Mouse (Mus musculus): ENCODE measurements around the gene Nptx1. TPM values are rescaled to one million over a fixed set of nuclear protein-coding genes. Genes with fewer than 3 reads are reported as not detected.

Nptx1 gene
- polyA plus RNA-seq, 1 experiment from 2014 or later: 1.4 TPM

DNA sequence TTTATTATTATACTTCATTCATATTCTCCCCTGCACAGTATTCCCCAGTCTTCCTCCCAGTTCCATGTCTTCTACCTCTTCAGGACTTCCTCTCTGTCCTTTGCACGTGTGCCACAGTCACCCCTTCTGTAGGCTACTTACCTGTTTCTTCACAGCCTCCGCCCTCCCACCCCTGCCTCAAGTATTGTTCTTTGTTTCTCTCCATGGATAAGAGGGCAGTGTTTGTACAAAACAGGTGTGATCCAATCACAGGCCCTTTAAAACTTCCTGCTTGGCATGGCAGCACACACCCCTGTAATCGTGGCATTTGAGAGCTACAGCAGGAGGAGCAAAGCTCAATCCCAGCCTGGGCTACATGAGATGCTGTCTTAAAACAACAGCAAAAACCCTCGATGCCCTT, 54.0 kb downstream of the Nptx1 start:
- peaks cover 28% of the 10 kb centered on the region for H3K36me3 ChIP-seq (replicated peaks)
- 84% methylated on average over 4 of the region's 4 CpGs for WGBS
- no peak overlapping the region for H3K27ac ChIP-seq
- H3K4me3 ChIP-seq: 0 out of 2 replicates have a peak overlapping the region, but pooled peaks have one; percentile 88
- no peak for DNase-seq (ENCODE audit: extremely low spot score, low spot score)
- no peaks in the 10 kb centered on the region for H3K9me3 ChIP-seq
- H3K27me3 ChIP-seq (ENCODE audit: poor library complexity, severe bottlenecking): peaks cover 14% of the 10 kb centered on the region
- H3K4me1 ChIP-seq: peaks cover 31% of the 10 kb centered on the region

DNA sequence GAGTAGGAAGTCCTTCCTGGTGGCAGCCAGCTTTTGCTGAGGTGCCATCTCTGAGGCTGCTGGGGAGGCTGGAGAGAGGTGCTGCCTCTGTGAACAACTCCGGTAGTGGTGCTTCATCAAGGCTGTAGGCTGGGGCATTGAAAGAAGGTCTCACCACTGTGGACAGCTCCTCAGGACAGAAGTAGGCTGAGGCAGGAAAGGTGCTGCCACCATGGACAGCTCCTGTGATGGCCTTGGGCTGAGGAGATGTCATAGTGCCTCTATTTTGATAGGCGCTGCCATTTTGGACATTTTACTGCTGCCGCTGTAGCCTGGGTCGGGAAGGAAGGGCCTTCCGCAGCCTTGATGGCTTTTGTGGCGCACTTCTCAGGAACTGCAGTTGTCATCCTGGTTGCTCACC, 54.7 kb downstream of the Nptx1 start:
- no peak for DNase-seq (ENCODE audit: extremely low spot score, low spot score)
- H3K9me3 ChIP-seq: no peaks in the 10 kb centered on the region
- peaks cover 14% of the 10 kb centered on the region for H3K27me3 ChIP-seq (ENCODE audit: poor library complexity, severe bottlenecking)
- H3K27ac ChIP-seq: no peak overlapping the region
- 93% methylated on average over 6 of the region's 6 CpGs for WGBS
- peak overlapping the region; percentile 88 for H3K4me3 ChIP-seq
- H3K4me1 ChIP-seq: peaks cover 31% of the 10 kb centered on the region
- peaks cover 22% of the 10 kb centered on the region for H3K36me3 ChIP-seq (replicated peaks)

DNA sequence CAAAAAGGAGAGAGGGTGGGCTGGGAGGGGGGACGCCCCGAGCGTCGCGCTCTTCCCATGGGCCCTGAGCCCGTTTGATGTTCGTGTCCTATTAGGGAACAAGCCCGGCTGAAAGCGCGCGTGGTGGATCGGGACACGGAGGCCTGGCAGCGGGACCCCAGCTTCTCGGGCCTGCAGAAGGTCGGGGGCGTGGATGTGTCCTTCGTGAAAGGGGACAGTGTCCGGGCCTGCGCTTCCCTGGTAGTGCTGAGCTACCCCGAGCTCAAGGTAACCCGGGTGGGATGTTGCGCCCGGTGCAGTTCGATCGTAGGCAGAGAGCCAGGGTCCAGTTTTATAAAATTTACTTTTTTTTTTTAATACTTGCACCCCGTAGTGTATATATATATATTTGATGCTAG, 55.9 kb downstream of the Nptx1 start:
- Histone ChIP-seq H3K4me1 (peaks cover 31% of the 10 kb centered on the region), H3K36me3 (replicated peaks) (peaks cover 22% of the 10 kb centered on the region), H3K27me3 (ENCODE audit: poor library complexity, severe bottlenecking) (peaks cover 14% of the 10 kb centered on the region), H3K27ac (peak overlapping the region; percentile 95), H3K9me3 (no peaks in the 10 kb centered on the region), H3K4me3 (peak overlapping the region; percentile 88)
- DNase-seq (ENCODE audit: extremely low spot score, low spot score): no peak
- 7% methylated on average over 27 of the region's 27 CpGs for WGBS

GRCm38 (mm10) chr11:119490861-119491689, 56.5 kb downstream of the Nptx1 start, which contains the start of gene Endov:
Gene Endov (plus strand): TSS chr11:119491347.
- Histone ChIP-seq H3K4me1 (peaks cover 31% of the 10 kb centered on the region), H3K27ac (peak within 1 kb of the TSS; percentile 95), H3K9me3 (no peaks in the 10 kb centered on the region), H3K4me3 (peak within 1 kb of the TSS; percentile 88), H3K27me3 (ENCODE audit: poor library complexity, severe bottlenecking) (peaks cover 14% of the 10 kb centered on the region), H3K36me3 (replicated peaks) (peaks cover 22% of the 10 kb centered on the region)
- peak; percentile 99 for DNase-seq (ENCODE audit: extremely low spot score, low spot score)
- WGBS: under 1% methylated on average over 66 of the region's 66 CpGs

Other genes with a start within 250 kb of the Nptx1 start
- 511 and 516 TPM in 2 replicates for gene Eif4a3, start 247.7 kb downstream of the Nptx1 start, polyA plus RNA-seq (2016; fragmentation: Nextera tagmentation; extraction: Ambion mirVana)
- 0.04 TPM in 1 of 2 replicates, not detected in the other for gene Card14, start 240.0 kb downstream of the Nptx1 start, polyA plus RNA-seq (2016; fragmentation: Nextera tagmentation; extraction: Ambion mirVana)
- gene Sgsh, start 192.2 kb downstream of the Nptx1 start, polyA plus RNA-seq (2016; fragmentation: Nextera tagmentation; extraction: Ambion mirVana): 7.5 and 7.9 TPM in 2 replicates
- 9.6 and 10.6 TPM in 2 replicates for gene Slc26a11, start 192.2 kb downstream of the Nptx1 start, polyA plus RNA-seq (2016; fragmentation: Nextera tagmentation; extraction: Ambion mirVana)
- 1.4 and 1.5 TPM in 2 replicates for gene Rnf213, start 154.7 kb downstream of the Nptx1 start, polyA plus RNA-seq (2016; fragmentation: Nextera tagmentation; extraction: Ambion mirVana)
- gene Endov, start 56.4 kb downstream of the Nptx1 start, polyA plus RNA-seq (2016; fragmentation: Nextera tagmentation; extraction: Ambion mirVana): 24.0 and 24.5 TPM in 2 replicates
- gene Rptor, start 55.2 kb upstream of the Nptx1 start, polyA plus RNA-seq (2016; fragmentation: Nextera tagmentation; extraction: Ambion mirVana): 12.8 and 13.0 TPM in 2 replicates

All from forebrain, embryonic 10.5 days (tissue).